Mouse (Mus musculus) right cerebral cortex, postnatal 36 days (tissue): ENCODE results near the gene Plppr1.
"Not testable (repeated sequence)": the region's sequence is repeated elsewhere in the genome, so short reads cannot be mapped to it uniquely, and the experiment has no call there.

Experiments
- DNase-seq, 2 experiments: peaks; one replicate each; pipeline ENCODE4 v3.0.0; 2022; ENCODE audit warnings: low spot score in 2 of 2, mixed read lengths in 1 of 2

Plppr1 gene

GRCm38 (mm10) chr4:49232206-49233031, 173.3 kb downstream of the Plppr1 start:
- no peak for DNase-seq

GRCm38 (mm10) chr4:49233032-49233406, 173.9 kb downstream of the Plppr1 start:
- no peak for DNase-seq

GRCm38 (mm10) chr4:49238111-49238510, 179.0 kb downstream of the Plppr1 start:
- no peak for DNase-seq

GRCm38 (mm10) chr4:49239451-49239850, 180.4 kb downstream of the Plppr1 start:
- no peak for DNase-seq

- DNase-seq, result no peak
Measured at GRCm38 (mm10) chr4:49244791-49245190, 185.7 kb downstream of the Plppr1 start.

GRCm38 (mm10) chr4:49245274-49245673, 186.2 kb downstream of the Plppr1 start:
- no peak for DNase-seq

- DNase-seq, result peak in 1 of 2 experiments; percentile 4
Measured at GRCm38 (mm10) chr4:49251262-49251661, 192.2 kb downstream of the Plppr1 start.

- DNase-seq, result no peak
Measured at GRCm38 (mm10) chr4:49252169-49252568, 193.1 kb downstream of the Plppr1 start.

- no peak for DNase-seq
Measured at GRCm38 (mm10) chr4:49278515-49278914, 219.4 kb downstream of the Plppr1 start.

- no peak for DNase-seq
Measured at GRCm38 (mm10) chr4:49284692-49285291, 225.7 kb downstream of the Plppr1 start.

GRCm38 (mm10) chr4:49285340-49286196, 226.5 kb downstream of the Plppr1 start:
- DNase-seq, result no peak

GRCm38 (mm10) chr4:49286197-49286492, 227.1 kb downstream of the Plppr1 start:
- no peak for DNase-seq

- no peak for DNase-seq
Measured at GRCm38 (mm10) chr4:49296434-49296833, 237.4 kb downstream of the Plppr1 start.

- DNase-seq, result no peak
Measured at GRCm38 (mm10) chr4:49299576-49299975, 240.5 kb downstream of the Plppr1 start.

- DNase-seq, result no peak
Measured at GRCm38 (mm10) chr4:49321903-49322635, 263.0 kb downstream of the Plppr1 start.

- not testable (repeated sequence) for DNase-seq
Measured at GRCm38 (mm10) chr4:49337949-49338348, 278.9 kb downstream of the Plppr1 start.

- DNase-seq, result not testable (repeated sequence)
Measured at GRCm38 (mm10) chr4:49340091-49340490, 281.0 kb downstream of the Plppr1 start.

- DNase-seq, result not testable (repeated sequence)
Measured at GRCm38 (mm10) chr4:49348001-49348400, 288.9 kb downstream of the Plppr1 start.

GRCm38 (mm10) chr4:49348677-49349076, 289.6 kb downstream of the Plppr1 start:
- DNase-seq, result no peak

GRCm38 (mm10) chr4:49350470-49350869, 291.4 kb downstream of the Plppr1 start:
- no peak for DNase-seq

GRCm38 (mm10) chr4:49357097-49357496, 298.0 kb downstream of the Plppr1 start:
- DNase-seq, result no peak

GRCm38 (mm10) chr4:49368046-49368445, 309.0 kb downstream of the Plppr1 start:
- DNase-seq, result not testable (repeated sequence)
